ENCODE assay signal across 8 mouse cellular contexts in the genomic region with DNA sequence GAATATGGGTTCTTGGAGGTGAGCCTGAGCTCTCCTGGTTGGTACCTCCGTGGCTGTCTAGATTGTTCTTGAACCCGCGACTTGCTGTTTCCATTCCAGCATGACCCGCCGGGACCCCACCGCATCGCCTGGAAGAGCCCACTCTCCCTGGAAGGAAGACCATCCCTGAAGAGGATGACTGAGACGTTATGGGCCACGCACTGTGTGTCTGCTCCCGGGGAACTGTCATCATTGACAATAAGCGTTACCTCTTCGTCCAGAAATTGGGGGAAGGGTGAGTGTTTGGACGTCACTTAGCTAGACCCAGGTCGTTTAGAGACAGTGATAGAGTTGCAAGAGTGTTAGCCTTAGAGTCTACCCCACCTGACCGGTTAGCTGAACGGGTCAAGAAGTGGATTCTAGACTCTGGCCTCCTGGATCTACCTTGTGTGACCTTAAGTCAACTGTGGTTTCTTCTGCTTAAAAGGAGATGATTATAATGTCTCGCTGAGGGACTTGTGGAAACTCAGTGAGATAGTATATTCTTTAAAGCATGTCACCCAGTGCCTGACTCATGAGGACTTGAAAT. TPM values are rescaled to one million over a fixed set of nuclear protein-coding genes. Genes with fewer than 3 reads are reported as not detected.
DNase-seq lines count a peak whose midpoint lies in the region; ATAC-seq and TF ChIP-seq lines count a peak whose summit lies in the region.

No protein-coding gene starts in this region.

- 11% methylated on average over 17 of the region's 17 CpGs for WGBS in lung, embryonic 14.5 days
- WGBS in embryonic facial prominence, embryonic 14.5 days, result 15% methylated on average over 17 of the region's 17 CpGs
- WGBS in intestine, postnatal 0 days, result 10% methylated on average over 17 of the region's 17 CpGs
- WGBS in neural tube, embryonic 13.5 days, result 13% methylated on average over 17 of the region's 17 CpGs

- TF ChIP-seq CTCF in lung, embryonic 14.5 days (IDR thresholded peaks at IDR 0.05; ENCODE audit: low read depth), result no peak
- TF ChIP-seq CTCF in intestine, postnatal 0 days (IDR thresholded peaks at IDR 0.05; ENCODE audit: low read depth), result no peak

- H3K9ac ChIP-seq in lung, embryonic 14.5 days, result peak overlapping the region; percentile 93
- peak overlapping the region; percentile 94 for H3K9ac ChIP-seq in embryonic facial prominence, embryonic 14.5 days (ENCODE audit: low read depth, low read length)
- peak overlapping the region; percentile 90 for H3K9ac ChIP-seq in intestine, postnatal 0 days (ENCODE audit: low read depth, low read length)
- peak overlapping the region; percentile 96 for H3K9ac ChIP-seq in neural tube, embryonic 13.5 days

- peak overlapping the region; percentile 91 for H3K4me3 ChIP-seq in lung, embryonic 14.5 days (ENCODE audit: low read depth, low read length)
- H3K4me3 ChIP-seq in embryonic facial prominence, embryonic 14.5 days (ENCODE audit: low read depth, low read length), result peak overlapping the region; percentile 80
- peak overlapping the region; percentile 85 for H3K4me3 ChIP-seq in intestine, postnatal 0 days (ENCODE audit: low read depth, low read length)
- H3K4me3 ChIP-seq in neural tube, embryonic 13.5 days, result peak overlapping the region; percentile 93

- no peak for DNase-seq in lung, embryonic 14.5 days
- no peak for DNase-seq in lung, postnatal 14 days
- no peak for DNase-seq in embryonic facial prominence, embryonic 14.5 days (ENCODE audit: low spot score)
- DNase-seq in yolk sac, embryonic 10.5 days (ENCODE audit: low spot score), result no peak
- no peak for DNase-seq in ovary, adult 18-20 months (ENCODE audit: low spot score)
- no peak for DNase-seq in thymus, postnatal 10 days (ENCODE audit: low spot score in 2 of 2)

- peak overlapping the region; percentile 72 for H3K4me2 ChIP-seq in lung, embryonic 14.5 days
- peak overlapping the region; percentile 82 for H3K4me2 ChIP-seq in embryonic facial prominence, embryonic 14.5 days (ENCODE audit: low read depth, low read length)
- H3K4me2 ChIP-seq in intestine, postnatal 0 days (replicated peaks; ENCODE audit: low read depth), result peak overlapping the region; percentile 83
- H3K4me2 ChIP-seq in neural tube, embryonic 13.5 days, result peak overlapping the region; percentile 96

- no peaks in the 10 kb centered on the region for H3K27me3 ChIP-seq in lung, embryonic 14.5 days (ENCODE audit: insufficient read depth, low read length)
- H3K27me3 ChIP-seq in embryonic facial prominence, embryonic 14.5 days (replicated peaks; ENCODE audit: control insufficient read depth, insufficient read depth, low read length), result no peaks in the 10 kb centered on the region
- H3K27me3 ChIP-seq in intestine, postnatal 0 days (replicated peaks; ENCODE audit: control insufficient read depth, insufficient read depth, low read length), result no peaks in the 10 kb centered on the region
- H3K27me3 ChIP-seq in neural tube, embryonic 13.5 days, result peaks cover 17% of the 10 kb centered on the region

- peaks cover 43% of the 10 kb centered on the region for H3K36me3 ChIP-seq in lung, embryonic 14.5 days (ENCODE audit: insufficient read depth)
- peaks cover 40% of the 10 kb centered on the region for H3K36me3 ChIP-seq in embryonic facial prominence, embryonic 14.5 days (ENCODE audit: control insufficient read depth, insufficient read depth, low read length)
- peaks cover 20% of the 10 kb centered on the region for H3K36me3 ChIP-seq in intestine, postnatal 0 days (ENCODE audit: control insufficient read depth, insufficient read depth)
- H3K36me3 ChIP-seq in neural tube, embryonic 13.5 days, result peaks cover 43% of the 10 kb centered on the region

- ATAC-seq in lung, embryonic 14.5 days (ENCODE audit: insufficient read depth), result peak; percentile 17; the same call in 1 of the 2 replicates
- no peak for ATAC-seq in embryonic facial prominence, embryonic 14.5 days (ENCODE audit: low read depth)
- ATAC-seq in intestine, postnatal 0 days, result no peak
- peak; percentile 23 for ATAC-seq in neural tube, embryonic 13.5 days (ENCODE audit: low read depth)

- H3K9me3 ChIP-seq in lung, embryonic 14.5 days (ENCODE audit: low read depth, low read length), result no peaks in the 10 kb centered on the region
- H3K9me3 ChIP-seq in embryonic facial prominence, embryonic 14.5 days (ENCODE audit: control insufficient read depth, low read length), result no peaks in the 10 kb centered on the region
- H3K9me3 ChIP-seq in intestine, postnatal 0 days (ENCODE audit: control insufficient read depth), result no peaks in the 10 kb centered on the region
- no peaks in the 10 kb centered on the region for H3K9me3 ChIP-seq in neural tube, embryonic 13.5 days

- H3K4me1 ChIP-seq in lung, embryonic 14.5 days (ENCODE audit: insufficient read depth), result peaks cover 4% of the 10 kb centered on the region; the same call in 1 of the 2 replicates
- H3K4me1 ChIP-seq in embryonic facial prominence, embryonic 14.5 days (ENCODE audit: control insufficient read depth, insufficient read depth, low read length), result peaks cover 23% of the 10 kb centered on the region
- H3K4me1 ChIP-seq in intestine, postnatal 0 days (replicated peaks; ENCODE audit: control insufficient read depth, insufficient read depth, low read length), result peaks cover 14% of the 10 kb centered on the region
- H3K4me1 ChIP-seq in neural tube, embryonic 13.5 days (replicated peaks), result peaks cover 45% of the 10 kb centered on the region

- H3K27ac ChIP-seq in lung, embryonic 14.5 days (ENCODE audit: low read depth), result no peak overlapping the region
- no peak overlapping the region for H3K27ac ChIP-seq in embryonic facial prominence, embryonic 14.5 days (replicated peaks; ENCODE audit: low read depth, low read length)
- H3K27ac ChIP-seq in intestine, postnatal 0 days (ENCODE audit: low read depth, low read length), result peak overlapping the region; percentile 66
- no peak overlapping the region for H3K27ac ChIP-seq in neural tube, embryonic 13.5 days (replicated peaks)

RNA-seq across cellular contexts. Expression of gene Stk16, which starts 0.6 kb away (rescaled TPM):
- 115 and 119 TPM in 2 replicates for polyA plus RNA-seq in lung, embryonic 14.5 days (2014; fragmentation: Nextera tagmentation; extraction: Ambion mirVana)
- 97.1 and 103 TPM in 2 replicates for polyA plus RNA-seq in embryonic facial prominence, embryonic 14.5 days (2014; fragmentation: Nextera tagmentation; extraction: Ambion mirVana)
- 50.5 and 54.4 TPM in 2 replicates for polyA plus RNA-seq in intestine, postnatal 0 days (2015; fragmentation: Nextera tagmentation; extraction: Ambion mirVana)
- 128 and 138 TPM in 2 replicates for polyA plus RNA-seq in neural tube, embryonic 13.5 days (2015; fragmentation: Nextera tagmentation; extraction: Ambion mirVana)

RNA-seq across cellular contexts. Expression of gene Glb1l, which starts 0.6 kb away (rescaled TPM):
- 16.0 and 16.7 TPM in 2 replicates for polyA plus RNA-seq in lung, embryonic 14.5 days (2014; fragmentation: Nextera tagmentation; extraction: Ambion mirVana)
- polyA plus RNA-seq in embryonic facial prominence, embryonic 14.5 days (2014; fragmentation: Nextera tagmentation; extraction: Ambion mirVana), result 13.0 and 17.6 TPM in 2 replicates
- polyA plus RNA-seq in intestine, postnatal 0 days (2015; fragmentation: Nextera tagmentation; extraction: Ambion mirVana), result 3.6 and 3.7 TPM in 2 replicates
- 16.6 and 19.7 TPM in 2 replicates for polyA plus RNA-seq in neural tube, embryonic 13.5 days (2015; fragmentation: Nextera tagmentation; extraction: Ambion mirVana)

RNA-seq across cellular contexts. Expression of gene Tuba4a, which starts 8.4 kb away (rescaled TPM):
- polyA plus RNA-seq in lung, embryonic 14.5 days (2014; fragmentation: Nextera tagmentation; extraction: Ambion mirVana), result 21.3 and 25.3 TPM in 2 replicates
- 59.6 and 76.1 TPM in 2 replicates for polyA plus RNA-seq in embryonic facial prominence, embryonic 14.5 days (2014; fragmentation: Nextera tagmentation; extraction: Ambion mirVana)
- polyA plus RNA-seq in intestine, postnatal 0 days (2015; fragmentation: Nextera tagmentation; extraction: Ambion mirVana), result 113 and 119 TPM in 2 replicates
- 10.5 and 10.6 TPM in 2 replicates for polyA plus RNA-seq in neural tube, embryonic 13.5 days (2015; fragmentation: Nextera tagmentation; extraction: Ambion mirVana)

RNA-seq across cellular contexts. Expression of gene Atg9a, which starts 19.2 kb away (rescaled TPM):
- polyA plus RNA-seq in lung, embryonic 14.5 days (2014; fragmentation: Nextera tagmentation; extraction: Ambion mirVana), result 25.2 and 27.5 TPM in 2 replicates
- polyA plus RNA-seq in embryonic facial prominence, embryonic 14.5 days (2014; fragmentation: Nextera tagmentation; extraction: Ambion mirVana), result 31.9 and 32.7 TPM in 2 replicates
- 23.5 and 25.2 TPM in 2 replicates for polyA plus RNA-seq in intestine, postnatal 0 days (2015; fragmentation: Nextera tagmentation; extraction: Ambion mirVana)
- polyA plus RNA-seq in neural tube, embryonic 13.5 days (2015; fragmentation: Nextera tagmentation; extraction: Ambion mirVana), result 49.4 and 50.8 TPM in 2 replicates

RNA-seq across cellular contexts. Expression of gene Ankzf1, which starts 19.3 kb away (rescaled TPM):
- polyA plus RNA-seq in lung, embryonic 14.5 days (2014; fragmentation: Nextera tagmentation; extraction: Ambion mirVana), result 13.3 and 16.5 TPM in 2 replicates
- polyA plus RNA-seq in embryonic facial prominence, embryonic 14.5 days (2014; fragmentation: Nextera tagmentation; extraction: Ambion mirVana), result 16.8 and 21.8 TPM in 2 replicates
- 10.7 and 10.8 TPM in 2 replicates for polyA plus RNA-seq in intestine, postnatal 0 days (2015; fragmentation: Nextera tagmentation; extraction: Ambion mirVana)
- polyA plus RNA-seq in neural tube, embryonic 13.5 days (2015; fragmentation: Nextera tagmentation; extraction: Ambion mirVana), result 22.2 and 24.4 TPM in 2 replicates

Comparison
In these comparisons a context has a peak if more than half of its experiments do, and no peak if none do; other contexts are left out.
1. ATAC-seq: peak in lung, embryonic 14.5 days (single experiment) and neural tube, embryonic 13.5 days (single experiment); none in embryonic facial prominence, embryonic 14.5 days (single experiment) and intestine, postnatal 0 days (single experiment).
2. Peak in every context shown above with its lines, with median percentiles within 50 percentile points of each other: H3K4me2 ChIP-seq, H3K4me3 ChIP-seq and H3K9ac ChIP-seq.